Mouse (Mus musculus): ENCODE data around the gene Bbs5. TPM values are rescaled to one million over a fixed set of nuclear protein-coding genes. Genes with fewer than 3 reads are reported as not detected.

Bbs5 gene
- 10.3 and 10.4 TPM in 2 replicates for polyA plus RNA-seq (2015; fragmentation: Nextera tagmentation; extraction: Ambion mirVana)

GRCm38 (mm10) chr2:69646726-69647490 lies at the start of gene Bbs5:
Gene Bbs5 (plus strand): TSS chr2:69647171.
- 2% methylated on average over 43 of the region's 43 CpGs for WGBS
- Histone ChIP-seq H3K4me2 (replicated peaks; ENCODE audit: low read depth) (peak within 1 kb of the TSS; percentile 93), H3K36me3 (ENCODE audit: control insufficient read depth, insufficient read depth, low read length) (no peaks in the 10 kb centered on the region), H3K9ac (ENCODE audit: low read length) (peak within 1 kb of the TSS; percentile 77), H3K9me3 (ENCODE audit: control insufficient read depth, low read length) (no peaks in the 10 kb centered on the region), H3K4me1 (replicated peaks; ENCODE audit: control insufficient read depth, insufficient read depth) (no peaks in the 10 kb centered on the region), H3K27ac (replicated peaks) (no peak within 1 kb of the TSS), H3K4me3 (ENCODE audit: low read depth, low read length) (peak within 1 kb of the TSS; percentile 80), H3K27me3 (ENCODE audit: control insufficient read depth, insufficient read depth, low read length) (no peaks in the 10 kb centered on the region)
- peak; percentile 97 for ATAC-seq (ENCODE audit: low FRiP score, low TSS enrichment)
- TF ChIP-seq EP300 (optimal IDR thresholded peaks at IDR 0.05): no peak
- no peak for TF ChIP-seq CTCF (IDR thresholded peaks at IDR 0.05; ENCODE audit: low read depth)
- DNase-seq (ENCODE audit: low spot score): peak; percentile 94

- Histone ChIP-seq H3K27me3 (ENCODE audit: control insufficient read depth, insufficient read depth, low read length) (no peaks in the 10 kb centered on the region), H3K4me3 (ENCODE audit: low read depth, low read length) (no peak overlapping the region), H3K9me3 (ENCODE audit: control insufficient read depth, low read length) (no peaks in the 10 kb centered on the region), H3K4me2 (replicated peaks; ENCODE audit: low read depth) (no peak overlapping the region), H3K27ac (replicated peaks) (no peak overlapping the region), H3K9ac (ENCODE audit: low read length) (no peak overlapping the region), H3K36me3 (ENCODE audit: control insufficient read depth, insufficient read depth, low read length) (no peaks in the 10 kb centered on the region), H3K4me1 (replicated peaks; ENCODE audit: control insufficient read depth, insufficient read depth) (no peaks in the 10 kb centered on the region)
- ATAC-seq (ENCODE audit: low FRiP score, low TSS enrichment): peak; percentile 61
- DNase-seq (ENCODE audit: low spot score): no peak
- TF ChIP-seq EP300 (optimal IDR thresholded peaks at IDR 0.05) (no peak), CTCF (IDR thresholded peaks at IDR 0.05; ENCODE audit: low read depth) (no peak)
- WGBS: 78% methylated on average over 7 of the region's 7 CpGs
Measured at GRCm38 (mm10) chr2:69603726-69604393, 43.1 kb upstream of the Bbs5 start.

GRCm38 (mm10) chr2:69606621-69607020 lies 40.4 kb upstream of the Bbs5 start:
- Histone ChIP-seq H3K9me3 (ENCODE audit: control insufficient read depth, low read length) (no peaks in the 10 kb centered on the region), H3K4me3 (ENCODE audit: low read depth, low read length) (no peak overlapping the region), H3K4me1 (replicated peaks; ENCODE audit: control insufficient read depth, insufficient read depth) (no peaks in the 10 kb centered on the region), H3K9ac (ENCODE audit: low read length) (no peak overlapping the region), H3K27me3 (ENCODE audit: control insufficient read depth, insufficient read depth, low read length) (no peaks in the 10 kb centered on the region), H3K27ac (replicated peaks) (no peak overlapping the region), H3K4me2 (replicated peaks; ENCODE audit: low read depth) (no peak overlapping the region), H3K36me3 (ENCODE audit: control insufficient read depth, insufficient read depth, low read length) (no peaks in the 10 kb centered on the region)
- ATAC-seq (ENCODE audit: low FRiP score, low TSS enrichment) (no peak), DNase-seq (ENCODE audit: low spot score) (no peak)
- 89% methylated on average over 3 of the region's 3 CpGs for WGBS
- no peak for TF ChIP-seq EP300 (optimal IDR thresholded peaks at IDR 0.05)
- TF ChIP-seq CTCF (IDR thresholded peaks at IDR 0.05; ENCODE audit: low read depth): no peak

- no peak for TF ChIP-seq EP300 (optimal IDR thresholded peaks at IDR 0.05)
- TF ChIP-seq CTCF (IDR thresholded peaks at IDR 0.05; ENCODE audit: low read depth): no peak
- Histone ChIP-seq H3K27me3 (ENCODE audit: control insufficient read depth, insufficient read depth, low read length) (no peaks in the 10 kb centered on the region), H3K27ac (replicated peaks) (no peak overlapping the region), H3K4me1 (replicated peaks; ENCODE audit: control insufficient read depth, insufficient read depth) (no peaks in the 10 kb centered on the region), H3K36me3 (ENCODE audit: control insufficient read depth, insufficient read depth, low read length) (no peaks in the 10 kb centered on the region), H3K4me3 (ENCODE audit: low read depth, low read length) (no peak overlapping the region), H3K4me2 (replicated peaks; ENCODE audit: low read depth) (no peak overlapping the region), H3K9ac (ENCODE audit: low read length) (no peak overlapping the region), H3K9me3 (ENCODE audit: control insufficient read depth, low read length) (no peaks in the 10 kb centered on the region)
- 8% methylated on average over 10 of the region's 10 CpGs for WGBS
- 0 out of 2 replicates have a peak, but pooled peaks have one; percentile 36 for ATAC-seq (ENCODE audit: low FRiP score, low TSS enrichment)
- peak; percentile 28 for DNase-seq (ENCODE audit: low spot score)
Measured at GRCm38 (mm10) chr2:69612237-69612636, 34.7 kb upstream of the Bbs5 start.

- TF ChIP-seq CTCF (IDR thresholded peaks at IDR 0.05; ENCODE audit: low read depth) (no peak), EP300 (optimal IDR thresholded peaks at IDR 0.05) (no peak)
- Histone ChIP-seq H3K4me1 (replicated peaks; ENCODE audit: control insufficient read depth, insufficient read depth) (no peaks in the 10 kb centered on the region), H3K9me3 (ENCODE audit: control insufficient read depth, low read length) (no peaks in the 10 kb centered on the region), H3K27me3 (ENCODE audit: control insufficient read depth, insufficient read depth, low read length) (no peaks in the 10 kb centered on the region), H3K9ac (ENCODE audit: low read length) (no peak overlapping the region), H3K4me3 (ENCODE audit: low read depth, low read length) (no peak overlapping the region), H3K27ac (replicated peaks) (no peak overlapping the region), H3K36me3 (ENCODE audit: control insufficient read depth, insufficient read depth, low read length) (no peaks in the 10 kb centered on the region), H3K4me2 (replicated peaks; ENCODE audit: low read depth) (no peak overlapping the region)
- ATAC-seq (ENCODE audit: low FRiP score, low TSS enrichment): no peak; the same call in 1 of the 2 replicates
- 51% methylated on average over 9 of the region's 9 CpGs for WGBS
- no peak for DNase-seq (ENCODE audit: low spot score)
Measured at GRCm38 (mm10) chr2:69612716-69613115, 34.3 kb upstream of the Bbs5 start.

- no peaks in the 10 kb centered on the region for H3K9me3 ChIP-seq (ENCODE audit: control insufficient read depth, low read length)
- no peaks in the 10 kb centered on the region for H3K4me1 ChIP-seq (replicated peaks; ENCODE audit: control insufficient read depth, insufficient read depth)
- H3K36me3 ChIP-seq (ENCODE audit: control insufficient read depth, insufficient read depth, low read length): no peaks in the 10 kb centered on the region
- H3K27ac ChIP-seq (replicated peaks): no peak overlapping the region
- DNase-seq (ENCODE audit: low spot score): peak; percentile 52
- H3K4me3 ChIP-seq (ENCODE audit: low read depth, low read length): no peak overlapping the region
- ATAC-seq (ENCODE audit: low FRiP score, low TSS enrichment): no peak
- TF ChIP-seq EP300 (optimal IDR thresholded peaks at IDR 0.05): no peak
- TF ChIP-seq CTCF (IDR thresholded peaks at IDR 0.05; ENCODE audit: low read depth): no peak
- no peaks in the 10 kb centered on the region for H3K27me3 ChIP-seq (ENCODE audit: control insufficient read depth, insufficient read depth, low read length)
- H3K4me2 ChIP-seq (replicated peaks; ENCODE audit: low read depth): no peak overlapping the region
- H3K9ac ChIP-seq (ENCODE audit: low read length): no peak overlapping the region
- WGBS: 49% methylated on average over 4 of the region's 4 CpGs
Measured at GRCm38 (mm10) chr2:69613237-69613636, 33.7 kb upstream of the Bbs5 start.
